Mouse (Mus musculus) cerebellum, adult 9-10 months (tissue): ENCODE data around the gene Ctnnd1.

ENCODE experiments used
- DNase-seq: peaks from one replicate; pipeline ENCODE4 v3.0.0; 2022

Gene Ctnnd1

GRCm38 (mm10) chr2:84646138-84646537 is 4.4 kb downstream of the Ctnnd1 start:
- no peak for DNase-seq

GRCm38 (mm10) chr2:84640833-84641232 is 9.7 kb downstream of the Ctnnd1 start:
- DNase-seq = no peak

- DNase-seq = no peak
These were observed 11.9 kb downstream of the Ctnnd1 start for GRCm38 (mm10) chr2:84638428-84639220.

- no peak for DNase-seq
These were observed 13.0 kb downstream of the Ctnnd1 start for GRCm38 (mm10) chr2:84637452-84638165.

- DNase-seq = no peak
These were observed 14.3 kb downstream of the Ctnnd1 start for GRCm38 (mm10) chr2:84636231-84636741.

GRCm38 (mm10) chr2:84635611-84636010 is 15.0 kb downstream of the Ctnnd1 start:
- DNase-seq = peak; percentile 65

GRCm38 (mm10) chr2:84634934-84635482 is 15.6 kb downstream of the Ctnnd1 start:
- DNase-seq = no peak

GRCm38 (mm10) chr2:84634006-84634405 is 16.6 kb downstream of the Ctnnd1 start:
- DNase-seq = no peak

GRCm38 (mm10) chr2:84632999-84633398 is 17.6 kb downstream of the Ctnnd1 start:
- DNase-seq = no peak

GRCm38 (mm10) chr2:84632001-84632400 is 18.6 kb downstream of the Ctnnd1 start:
- no peak for DNase-seq

- no peak for DNase-seq
These were observed 23.5 kb downstream of the Ctnnd1 start for GRCm38 (mm10) chr2:84627036-84627435.

GRCm38 (mm10) chr2:84626366-84626975 is 24.1 kb downstream of the Ctnnd1 start:
- DNase-seq = no peak

- no peak for DNase-seq
These were observed 26.4 kb downstream of the Ctnnd1 start for GRCm38 (mm10) chr2:84624201-84624600.

GRCm38 (mm10) chr2:84623428-84624119 is 27.0 kb downstream of the Ctnnd1 start:
- no peak for DNase-seq

- no peak for DNase-seq
These were observed 27.9 kb downstream of the Ctnnd1 start for GRCm38 (mm10) chr2:84622668-84623067.

GRCm38 (mm10) chr2:84619646-84620340 is 30.8 kb downstream of the Ctnnd1 start:
- no peak for DNase-seq

GRCm38 (mm10) chr2:84618914-84619313 is 31.7 kb downstream of the Ctnnd1 start:
- no peak for DNase-seq

- peak; percentile 81 for DNase-seq
These were observed 32.7 kb downstream of the Ctnnd1 start for GRCm38 (mm10) chr2:84617637-84618515.

GRCm38 (mm10) chr2:84612764-84613163 is 37.8 kb downstream of the Ctnnd1 start:
- DNase-seq = no peak

GRCm38 (mm10) chr2:84607842-84608241 is 42.7 kb downstream of the Ctnnd1 start:
- DNase-seq = no peak

GRCm38 (mm10) chr2:84600977-84601376 is 49.6 kb downstream of the Ctnnd1 start:
- DNase-seq = no peak
